Mouse (Mus musculus): ENCODE results near the gene A830018L16Rik.
A peak's percentile ranks its signal among the peaks of the same experiment; 100 is the strongest.

Gene A830018L16Rik

DNA sequence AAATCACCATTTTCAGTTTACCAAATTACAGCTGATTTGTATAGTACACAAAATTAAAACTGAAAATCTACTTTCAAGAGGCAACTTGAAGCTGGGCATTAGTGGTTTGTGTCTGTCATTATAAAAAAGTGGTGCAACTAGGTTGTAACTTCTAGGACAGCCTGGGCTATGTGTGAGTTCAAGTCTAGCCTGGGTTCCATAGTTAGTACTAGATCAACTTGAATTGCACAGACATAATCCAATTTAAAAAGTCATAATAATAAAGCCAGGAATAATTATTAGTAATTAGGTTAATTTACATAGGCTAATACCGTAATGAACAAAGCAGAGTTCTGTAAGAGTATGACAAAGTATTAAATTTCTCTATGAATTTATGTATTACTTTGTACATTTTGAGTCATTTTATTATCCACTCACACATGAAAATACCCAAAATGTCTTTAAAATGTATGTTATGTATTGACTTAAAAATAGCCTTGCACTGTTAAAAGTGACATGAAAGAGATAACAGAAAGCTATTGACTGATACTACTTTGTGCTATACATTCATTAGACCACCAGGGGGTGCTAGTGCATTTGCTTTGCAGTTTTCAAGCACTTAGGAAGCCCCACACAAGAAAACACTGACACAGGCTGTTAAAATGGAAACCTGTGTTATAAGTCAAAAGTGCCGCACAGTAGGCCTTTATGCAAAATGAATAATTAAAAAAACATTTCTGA is 243.6 kb downstream of the A830018L16Rik start:
- peak; percentile 3 for DNase-seq

- no peak for DNase-seq
Measured at GRCm38 (mm10) chr1:11658061-11658625, 244.2 kb downstream of the A830018L16Rik start.

- DNase-seq = no peak
Measured at GRCm38 (mm10) chr1:11744749-11745314, 330.9 kb downstream of the A830018L16Rik start.

- DNase-seq = no peak
Measured at GRCm38 (mm10) chr1:11748424-11748823, 334.5 kb downstream of the A830018L16Rik start.

DNA sequence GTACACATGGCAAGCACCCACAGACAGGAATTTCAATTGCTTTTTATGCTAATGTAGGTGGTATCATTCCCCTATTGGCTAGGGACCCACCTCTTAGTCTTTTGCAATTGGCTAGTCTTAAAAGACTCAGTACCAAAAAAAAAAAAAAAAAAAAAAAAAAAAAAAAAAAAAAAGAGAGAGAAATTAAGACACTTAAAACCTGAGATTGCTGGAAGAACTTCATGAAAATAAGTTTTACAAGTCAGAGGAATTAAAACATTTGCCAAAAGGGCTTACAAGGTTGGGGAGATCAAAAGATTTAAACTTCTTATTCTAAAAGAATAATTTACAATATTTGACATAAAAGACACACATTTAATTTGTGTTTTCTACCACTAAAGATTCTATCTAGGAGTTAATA is 336.2 kb downstream of the A830018L16Rik start:
- no peak for DNase-seq

DNA sequence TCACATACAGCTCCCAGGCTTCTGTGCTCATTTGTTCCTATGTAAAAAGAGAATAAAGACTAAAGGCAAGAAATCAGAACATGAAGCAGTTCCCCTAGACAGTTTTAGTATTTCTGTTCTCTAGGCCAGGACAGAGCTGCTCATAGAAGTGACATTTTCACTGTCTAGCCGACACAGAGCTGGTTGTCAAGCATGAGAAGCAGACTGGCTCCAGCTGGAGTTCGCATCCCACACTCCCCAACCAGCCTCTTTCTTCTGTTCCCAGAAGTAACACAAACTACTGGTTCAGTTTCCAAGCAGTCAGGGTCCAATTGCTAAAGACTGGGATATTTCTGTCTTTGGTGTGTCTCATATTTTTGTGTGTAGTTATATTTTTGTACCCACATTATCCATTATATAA is 336.7 kb downstream of the A830018L16Rik start:
- no peak for DNase-seq

DNA sequence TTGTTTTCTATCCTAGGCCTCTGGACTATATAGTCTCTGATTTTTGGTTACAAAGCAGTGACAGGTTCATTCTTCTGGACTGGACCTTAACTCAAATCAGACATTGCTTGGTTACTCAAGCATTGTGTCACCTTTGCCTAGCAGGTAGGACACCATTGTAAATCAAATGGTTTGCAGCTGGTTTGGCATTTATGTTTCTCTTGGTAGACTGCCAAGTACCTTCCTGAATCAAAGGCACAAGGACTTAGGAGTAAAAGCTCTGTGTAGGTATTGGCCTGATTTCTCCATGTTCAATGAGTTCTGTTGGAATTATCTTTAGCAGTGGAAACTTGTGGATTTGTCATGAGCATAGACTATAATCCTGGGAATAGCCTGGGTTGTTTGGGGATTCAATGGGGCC is 338.1 kb downstream of the A830018L16Rik start:
- DNase-seq = no peak

DNA sequence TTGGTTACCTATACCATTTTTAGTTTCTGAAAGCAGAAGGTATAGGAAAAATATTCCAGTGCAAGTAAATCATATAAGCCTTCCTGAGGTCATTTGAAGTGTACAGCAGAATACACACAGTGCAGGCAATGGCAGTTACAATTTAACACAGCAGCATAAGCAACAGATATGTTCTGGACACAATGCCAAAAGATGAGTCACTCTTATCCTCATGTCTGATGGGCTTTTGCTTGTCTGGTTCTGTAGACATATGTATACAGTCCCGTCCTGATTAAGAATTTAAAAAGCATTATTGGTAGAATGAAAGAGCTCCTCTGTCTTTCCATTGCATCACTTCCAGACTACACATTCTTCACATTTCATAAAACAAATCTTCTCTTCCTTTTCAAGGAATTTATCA is 374.4 kb downstream of the A830018L16Rik start:
- DNase-seq = no peak

- no peak for DNase-seq
Measured at GRCm38 (mm10) chr1:11792820-11793219, 378.9 kb downstream of the A830018L16Rik start.

DNA sequence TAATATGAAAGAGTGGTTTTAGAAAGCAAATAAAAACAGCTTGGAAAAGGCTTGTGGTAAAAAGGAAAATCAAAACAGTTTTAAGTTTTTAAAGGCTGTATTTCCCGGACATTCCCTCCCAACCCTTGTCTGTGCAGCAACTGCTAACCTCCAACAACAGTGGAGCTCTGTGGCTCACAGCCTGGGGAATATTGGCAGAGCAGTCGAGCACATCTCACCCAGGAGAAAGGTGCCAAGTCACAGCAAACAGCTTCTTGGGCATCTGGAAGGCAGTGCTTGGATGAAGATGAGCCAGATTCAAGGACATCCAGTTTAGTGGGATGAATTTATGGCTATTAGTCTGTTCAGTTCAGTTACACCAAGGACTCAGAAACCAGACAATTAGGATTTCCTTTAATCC is 381.8 kb downstream of the A830018L16Rik start:
- peak; percentile 2 for DNase-seq

DNA sequence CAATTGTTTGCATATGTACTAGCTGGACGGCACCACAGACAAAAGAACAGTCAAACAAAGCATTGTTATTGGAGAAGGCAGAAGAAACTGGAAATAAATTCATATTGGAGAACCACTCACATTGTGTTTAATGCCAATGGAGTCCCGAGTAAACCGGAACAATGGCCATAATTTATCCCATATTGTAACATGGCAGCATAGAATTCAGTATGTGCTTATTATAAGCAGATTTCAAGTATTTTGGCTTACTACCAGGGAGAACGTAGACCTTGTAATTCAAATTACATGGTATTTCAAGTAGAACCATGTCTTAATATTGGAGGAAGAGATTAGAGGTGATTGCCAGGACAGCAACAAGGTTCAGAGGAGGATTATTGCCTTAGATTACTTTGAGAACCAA is 458.9 kb downstream of the A830018L16Rik start:
- no peak for DNase-seq

DNA sequence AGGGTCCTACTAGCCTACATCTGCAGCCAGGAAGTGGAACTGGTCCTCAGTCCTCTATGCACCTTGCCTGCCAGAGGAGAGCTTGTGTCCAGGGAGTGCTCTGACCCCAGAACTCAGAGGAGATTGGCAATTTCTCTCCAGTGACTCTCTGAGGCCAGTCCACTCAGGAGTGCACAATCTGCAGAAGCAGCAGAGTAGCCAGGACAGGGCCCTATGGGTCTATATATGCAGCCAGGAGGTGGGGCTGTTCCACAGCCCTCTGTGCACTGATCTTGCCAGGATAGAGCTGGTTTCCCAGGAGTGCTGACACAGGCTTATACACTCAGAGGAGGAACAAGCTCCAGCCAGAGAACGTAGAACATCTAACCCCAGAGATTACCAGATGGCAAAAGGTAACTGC is 459.7 kb downstream of the A830018L16Rik start:
- DNase-seq = no peak

DNA sequence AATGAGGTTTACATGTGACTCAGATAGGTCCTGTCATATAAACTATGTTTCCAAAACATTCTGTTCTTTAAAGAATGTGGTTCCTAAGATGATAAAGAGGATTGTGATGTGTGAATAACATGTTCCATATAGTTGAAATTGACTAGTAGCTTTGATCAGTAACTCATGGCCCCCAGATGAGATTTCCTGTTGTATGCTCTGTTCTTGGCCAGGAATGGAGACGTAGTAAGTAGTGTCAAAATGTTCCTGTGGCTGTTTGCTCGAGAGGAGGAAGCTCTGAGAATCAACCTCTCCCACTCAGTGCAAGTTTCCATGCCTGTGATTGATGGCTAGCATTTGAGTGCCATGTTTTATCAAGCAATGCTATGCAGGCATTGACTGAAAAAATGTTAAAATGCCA is 467.8 kb downstream of the A830018L16Rik start:
- no peak for DNase-seq

GRCm38 (mm10) chr1:11895715-11896114 is 481.8 kb downstream of the A830018L16Rik start:
- no peak for DNase-seq

DNA sequence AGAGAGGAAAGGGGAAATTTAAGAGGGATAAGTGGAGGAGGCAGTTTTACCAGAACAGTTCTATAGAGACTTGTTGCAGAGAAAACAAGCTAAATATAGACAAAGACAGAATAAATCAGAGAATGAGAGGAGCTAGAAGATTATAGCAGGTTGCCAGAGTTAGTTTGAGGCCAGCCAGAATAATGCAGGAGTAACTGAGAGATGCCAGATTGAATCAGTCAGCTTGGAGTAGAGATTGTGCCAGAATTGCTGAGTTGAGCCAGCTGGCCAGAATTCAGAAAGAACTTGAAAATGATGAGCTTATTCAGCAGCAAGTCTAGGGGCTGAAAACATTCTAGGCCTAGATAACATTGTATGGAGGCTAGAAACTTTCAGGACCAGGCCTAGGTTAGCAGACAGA is 502.0 kb downstream of the A830018L16Rik start:
- no peak for DNase-seq

GRCm38 (mm10) chr1:11936984-11937383 is 523.1 kb downstream of the A830018L16Rik start:
- DNase-seq = no peak

DNA sequence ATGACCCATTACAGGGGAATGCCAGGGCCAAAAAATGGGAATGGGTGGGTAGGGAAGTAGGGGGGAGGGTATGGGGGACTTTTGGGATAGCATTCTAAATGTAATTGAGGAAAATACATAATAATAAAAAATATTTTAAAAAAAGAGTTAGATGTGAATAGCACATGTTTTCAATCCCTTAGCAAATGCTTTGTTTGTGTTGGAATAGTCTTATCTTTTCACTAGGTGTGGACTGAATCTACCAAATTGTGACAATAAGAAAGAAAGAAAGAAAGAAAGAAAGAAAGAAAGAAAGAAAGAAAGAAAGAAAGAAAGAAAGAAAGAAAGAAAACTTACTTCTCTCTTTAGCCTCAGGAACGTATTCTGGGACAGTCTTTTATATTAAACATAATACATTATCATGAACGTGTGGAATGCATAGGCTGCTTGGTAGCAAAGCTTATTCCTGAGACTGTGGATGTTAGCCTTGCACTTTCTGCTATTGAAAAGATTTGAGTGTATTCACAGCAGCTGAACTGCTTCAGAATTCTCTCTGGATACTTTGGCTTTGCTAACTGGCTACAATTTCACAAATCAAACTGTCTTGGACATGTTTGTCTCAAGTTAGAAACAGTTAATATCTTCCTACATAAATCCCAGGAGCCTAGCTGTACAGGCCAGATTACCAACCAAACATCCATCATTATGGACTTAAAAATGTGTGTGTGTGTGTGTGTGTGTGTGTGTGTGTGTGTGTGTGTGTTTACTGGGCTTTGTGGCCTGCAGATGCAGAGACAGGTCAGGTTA is 545.7 kb downstream of the A830018L16Rik start:
- DNase-seq = no peak

- DNase-seq = no peak
Measured at GRCm38 (mm10) chr1:11982590-11983136, 568.8 kb downstream of the A830018L16Rik start.

GRCm38 (mm10) chr1:11990011-11990410 is 576.1 kb downstream of the A830018L16Rik start:
- DNase-seq = no peak

- DNase-seq = no peak
Measured at GRCm38 (mm10) chr1:11996297-11996878, 582.5 kb downstream of the A830018L16Rik start.

DNA sequence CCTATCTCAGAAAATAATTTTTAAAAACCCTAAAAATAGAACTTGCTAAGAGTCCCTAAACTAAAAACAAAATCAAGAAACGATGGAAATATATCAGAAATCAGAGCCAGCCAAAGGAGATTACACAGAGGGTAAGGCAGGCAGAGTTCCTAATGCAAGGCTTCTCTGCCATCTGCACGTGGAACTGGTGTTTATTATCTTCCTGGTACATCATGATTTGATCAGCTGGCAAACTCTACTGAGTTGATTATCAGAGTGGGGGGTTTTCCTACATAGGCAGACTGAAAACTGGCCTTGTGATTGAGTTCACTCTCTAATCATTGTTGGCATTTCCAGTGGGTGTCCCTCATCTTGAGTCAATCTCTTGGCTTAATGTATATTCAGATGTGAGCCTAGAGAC is 583.7 kb downstream of the A830018L16Rik start:
- no peak for DNase-seq

DNA sequence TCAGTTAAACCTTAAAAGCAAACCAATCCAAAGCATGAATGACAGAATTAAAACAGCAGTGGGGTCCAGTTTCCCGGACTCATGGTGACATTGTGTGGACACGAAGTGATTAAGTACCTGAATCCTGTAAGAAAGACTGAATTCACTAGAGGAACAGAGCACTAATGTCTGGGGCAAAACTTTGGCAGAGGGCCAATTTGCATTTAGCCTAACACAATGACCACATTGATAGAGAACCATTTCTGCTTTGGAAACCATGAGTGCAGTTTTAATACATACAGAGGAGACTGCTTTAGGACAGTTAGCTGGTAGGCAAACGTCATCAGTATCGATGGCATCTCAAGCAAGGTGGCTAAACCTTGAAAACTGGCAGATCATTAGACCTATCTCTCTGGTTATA is 586.7 kb downstream of the A830018L16Rik start:
- DNase-seq = no peak

All from cerebellum, adult 9-11 months (tissue).